Mouse (Mus musculus): ENCODE data around the gene Lyzl4. TPM values are rescaled to one million over a fixed set of nuclear protein-coding genes. Genes with fewer than 3 reads are reported as not detected.
"Not testable (repeated sequence)": the region's sequence is repeated elsewhere in the genome, so short reads cannot be mapped to it uniquely, and the experiment has no call there.

The Lyzl4 gene
- total RNA-seq, 2 experiments from 2014 or later = 0.48 TPM; not detected in 1

GRCm38 (mm10) chr9:121600201-121600860, 41.6 kb downstream of the Lyzl4 start:
- DNase-seq = no peak

- DNase-seq = no peak
Measured at GRCm38 (mm10) chr9:121599551-121599950, 42.3 kb downstream of the Lyzl4 start.

GRCm38 (mm10) chr9:121598106-121598505, 43.8 kb downstream of the Lyzl4 start:
- DNase-seq = no peak

- DNase-seq = no peak
Measured at GRCm38 (mm10) chr9:121594771-121595170, 47.1 kb downstream of the Lyzl4 start.

- not testable (repeated sequence) for DNase-seq
Measured at GRCm38 (mm10) chr9:121593768-121594167, 48.1 kb downstream of the Lyzl4 start.

- no peak for DNase-seq
Measured at GRCm38 (mm10) chr9:121592948-121593550, 48.8 kb downstream of the Lyzl4 start.

- no peak for DNase-seq
Measured at GRCm38 (mm10) chr9:121589533-121589932, 52.4 kb downstream of the Lyzl4 start.

- no peak for DNase-seq
Measured at GRCm38 (mm10) chr9:121574380-121574779, 67.5 kb downstream of the Lyzl4 start.

- no peak for DNase-seq
Measured at GRCm38 (mm10) chr9:121568451-121568850, 73.4 kb downstream of the Lyzl4 start.

GRCm38 (mm10) chr9:121566387-121566786, 75.5 kb downstream of the Lyzl4 start:
- DNase-seq = peak; percentile 14

- no peak for DNase-seq
Measured at GRCm38 (mm10) chr9:121563276-121563675, 78.6 kb downstream of the Lyzl4 start.

GRCm38 (mm10) chr9:121560515-121560914, 81.4 kb downstream of the Lyzl4 start:
- no peak for DNase-seq

GRCm38 (mm10) chr9:121558167-121558566, 83.7 kb downstream of the Lyzl4 start:
- no peak for DNase-seq

- DNase-seq = no peak
Measured at GRCm38 (mm10) chr9:121556913-121557312, 85.0 kb downstream of the Lyzl4 start.

GRCm38 (mm10) chr9:121555395-121556000, 86.4 kb downstream of the Lyzl4 start:
- no peak for DNase-seq

- DNase-seq = no peak
Measured at GRCm38 (mm10) chr9:121553643-121554042, 88.3 kb downstream of the Lyzl4 start.

- no peak for DNase-seq
Measured at GRCm38 (mm10) chr9:121550327-121550771, 91.5 kb downstream of the Lyzl4 start.

- no peak for DNase-seq
Measured at GRCm38 (mm10) chr9:121549444-121549843, 92.5 kb downstream of the Lyzl4 start.

GRCm38 (mm10) chr9:121549010-121549409, 92.9 kb downstream of the Lyzl4 start:
- no peak for DNase-seq

- DNase-seq = no peak
Measured at GRCm38 (mm10) chr9:121547431-121547830, 94.5 kb downstream of the Lyzl4 start.

GRCm38 (mm10) chr9:121541530-121541929, 100.4 kb downstream of the Lyzl4 start:
- DNase-seq = no peak

GRCm38 (mm10) chr9:121532626-121533025, 109.3 kb downstream of the Lyzl4 start:
- no peak for DNase-seq

- DNase-seq = no peak
Measured at GRCm38 (mm10) chr9:121528605-121529357, 113.1 kb downstream of the Lyzl4 start.
